Mouse (Mus musculus) myocyte (in vitro differentiated cells): ENCODE data around the gene Polr2e.

Experiments used
- CEBPB ChIP-seq: IDR thresholded peaks from 2 replicates; pipeline ENCODE4 v1.6.1; 2011; ENCODE audit warnings: mild to moderate bottlenecking, moderate library complexity; ENCODE audit not compliant: poor library complexity, insufficient read depth, severe bottlenecking
- E2F4 ChIP-seq: IDR thresholded peaks from one replicate; pipeline ENCODE4 v1.6.1; 2011; ENCODE audit warnings: mild to moderate bottlenecking, control low read depth, moderate library complexity; ENCODE audit not compliant: insufficient read depth
- MAX ChIP-seq: IDR thresholded peaks from one replicate; pipeline ENCODE4 v1.6.1; 2011; ENCODE audit warnings: low read depth, mild to moderate bottlenecking, control low read depth
- MYOD1 ChIP-seq, 3 experiments: IDR thresholded peaks; one replicate each; pipeline ENCODE4 v1.6.1; 2011; ENCODE audit warnings: control low read depth in 2 of 3, low read depth in 2 of 3, mild to moderate bottlenecking in 2 of 3, moderate library complexity in 1 of 3; ENCODE audit not compliant: insufficient read length in 2 of 3, control insufficient read depth in 1 of 3
- POLR2A ChIP-seq: IDR thresholded peaks from one replicate; pipeline ENCODE4 v1.6.1; 2011; ENCODE audit warnings: low read depth, mild to moderate bottlenecking, control low read depth, moderate library complexity; ENCODE audit not compliant: insufficient read length
- REST ChIP-seq: IDR thresholded peaks from one replicate; pipeline ENCODE4 v1.6.1; 2011; ENCODE audit warnings: mild to moderate bottlenecking, control low read depth, moderate library complexity; ENCODE audit not compliant: insufficient read depth, insufficient read length
- TCF12 ChIP-seq: IDR thresholded peaks from one replicate; pipeline ENCODE4 v1.6.1; 2011; ENCODE audit warnings: mild to moderate bottlenecking, control low read depth; ENCODE audit not compliant: poor library complexity, insufficient read depth, severe bottlenecking
- USF1 ChIP-seq: IDR thresholded peaks from one replicate; pipeline ENCODE4 v1.6.1; 2011; ENCODE audit warnings: low read depth, mild to moderate bottlenecking, control low read depth, moderate library complexity

- no peak for TF ChIP-seq USF1
- TF ChIP-seq REST: no peak
- TF ChIP-seq POLR2A: no peak
- TF ChIP-seq TCF12: no peak
- TF ChIP-seq MYOD1 (IDR thresholded peaks at IDR 0.05; ENCODE audit: control insufficient read depth in 1 of 3, insufficient read length in 2 of 3, low read depth in 2 of 3): no peak
- no peak for TF ChIP-seq E2F4
- TF ChIP-seq MAX: no peak
- TF ChIP-seq CEBPB: no peak
These were observed 40.9 kb upstream of the Polr2e start for GRCm38 (mm10) chr10:80080396-80081070.
